Mouse (Mus musculus) testis, adult 2 months (tissue): ENCODE measurements around the gene Dpp7.

Experiments
- CTCF ChIP-seq: fragments of 200-500 bp; IDR thresholded peaks from 2 replicates; pipeline ENCODE4 v1.5.1; 2012; ENCODE audit warnings: low read depth, mild to moderate bottlenecking, inconsistent platforms, low read length, moderate library complexity; ENCODE audit not compliant: control insufficient read depth, insufficient read depth, insufficient replicate concordance
- POLR2A ChIP-seq: fragments of 200-500 bp; IDR thresholded peaks from 2 replicates; pipeline ENCODE4 v1.6.1; 2012; ENCODE audit warnings: low read depth, mild to moderate bottlenecking, inconsistent platforms, low read length, moderate library complexity; ENCODE audit not compliant: control insufficient read depth

DNA sequence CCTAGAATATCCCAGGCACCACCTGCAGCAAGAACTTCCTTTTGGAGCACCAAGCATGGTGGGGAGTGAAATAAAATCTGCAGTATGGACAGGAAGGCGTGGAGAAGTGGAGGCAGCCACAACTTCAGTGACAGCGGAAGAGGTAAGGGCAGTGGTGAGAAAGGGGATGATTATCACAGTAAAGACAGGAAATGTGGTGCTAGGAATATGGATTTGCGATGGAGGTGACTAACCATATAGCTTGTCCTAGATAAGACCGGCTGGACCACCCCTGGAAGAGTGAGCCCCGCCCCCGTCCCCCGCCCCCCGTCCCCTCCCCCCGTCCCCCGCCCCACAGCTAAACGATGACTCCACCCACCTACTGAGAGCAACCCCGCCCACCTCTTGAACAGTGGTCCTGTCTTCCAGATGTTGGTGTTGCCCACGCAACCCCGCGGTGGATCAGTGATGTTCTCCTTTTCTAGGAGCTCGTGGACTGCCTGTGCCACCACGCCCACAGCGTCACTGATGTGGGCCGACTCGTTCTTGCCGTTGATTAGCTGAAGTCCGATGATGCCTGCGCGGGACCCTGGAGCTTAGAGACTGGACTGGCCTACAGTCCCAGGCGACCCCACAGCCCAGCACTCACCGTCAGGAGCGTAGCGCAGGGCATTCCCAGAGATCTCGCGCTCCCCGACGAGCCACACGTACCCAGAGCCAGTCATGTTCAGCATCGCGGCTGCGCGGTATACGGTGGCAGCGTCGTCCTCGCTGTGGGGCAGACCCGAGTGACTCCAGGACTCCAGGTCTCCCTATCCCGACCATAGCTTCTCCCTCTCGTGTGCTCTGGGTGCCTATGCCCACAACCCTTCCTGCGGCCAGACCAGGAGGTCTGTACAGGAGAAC lies 51.3 kb downstream of the Dpp7 start:
- TF ChIP-seq CTCF (no peak), POLR2A (no peak)
